Mouse (Mus musculus) left cerebral cortex, postnatal 14 days (tissue): ENCODE measurements around the gene Vars. TPM values are rescaled to one million over a fixed set of nuclear protein-coding genes. Genes with fewer than 3 reads are reported as not detected.
A peak's percentile ranks its signal among the peaks of the same experiment; 100 is the strongest.

Experiments used
- DNase-seq, 2 experiments: peaks; one replicate each; pipeline ENCODE4 v3.0.0; 2021 to 2022; ENCODE audit warnings: low spot score in 2 of 2, mixed read lengths in 1 of 2
- intact Hi-C: fragments of 180-260 bp; cut with DNase I; formaldehyde crosslinking; loops from one replicate; pipeline ENCODE4 v1.15.1; 2025
- total RNA-seq, 2 experiments: library from RNA; stranded (reverse); gene quantifications; 2 replicates each; pipeline ENCODE4 v1.2.3; 2021

Gene Vars
- total RNA-seq, 2 experiments from 2014 or later, result 43.1 to 48.6 TPM

DNA sequence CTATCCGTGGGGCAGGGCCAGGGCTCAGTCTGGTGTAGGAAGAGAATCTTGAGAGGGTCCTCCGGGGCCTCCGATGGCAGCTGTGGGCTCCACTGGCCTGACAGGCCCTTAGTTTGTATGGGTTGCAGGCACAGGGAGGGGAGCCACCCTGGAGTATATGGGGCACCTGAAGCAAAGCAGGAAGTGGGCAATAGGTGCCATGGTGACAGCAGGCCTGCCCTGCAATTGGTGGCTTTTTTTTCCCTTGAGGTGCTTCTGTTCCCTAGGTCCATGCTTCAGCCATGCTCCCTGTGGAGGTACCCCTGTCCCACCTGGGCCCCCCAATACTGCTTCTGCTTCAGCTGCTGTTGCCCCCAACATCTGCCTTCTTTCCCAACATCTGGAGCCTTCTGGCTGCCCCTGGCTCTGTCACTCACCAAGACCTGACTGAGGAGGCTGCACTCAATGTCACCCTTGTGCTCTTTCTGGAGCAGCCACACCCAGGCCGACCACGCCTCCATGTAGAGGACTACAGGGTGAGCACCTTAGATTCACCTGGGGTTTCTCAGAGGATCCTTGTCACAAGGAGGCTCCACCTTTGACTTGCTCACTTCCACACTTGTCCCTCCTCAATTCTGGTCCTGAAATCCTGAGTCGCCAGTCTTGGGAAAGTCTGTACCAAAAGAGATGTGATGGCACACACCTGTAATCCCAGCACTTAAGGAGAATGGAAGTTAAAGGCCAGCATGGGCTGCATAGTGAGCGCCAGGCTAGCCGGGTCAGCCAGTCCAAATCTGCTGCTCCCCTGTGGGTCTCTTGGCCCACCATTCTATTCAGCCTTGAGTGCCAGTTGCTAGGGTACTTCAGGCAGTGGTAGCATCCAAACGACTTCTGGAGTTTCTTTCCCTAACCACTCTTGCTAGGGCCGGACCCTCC lies 16.3 kb downstream of the Vars start:
- DNase-seq, result no peak
- intact Hi-C loops, result no loop called here

GRCm38 (mm10) chr17:35017706-35018030 lies 16.9 kb downstream of the Vars start:
- no peak for DNase-seq
- intact Hi-C loops, result no loop called here

DNA sequence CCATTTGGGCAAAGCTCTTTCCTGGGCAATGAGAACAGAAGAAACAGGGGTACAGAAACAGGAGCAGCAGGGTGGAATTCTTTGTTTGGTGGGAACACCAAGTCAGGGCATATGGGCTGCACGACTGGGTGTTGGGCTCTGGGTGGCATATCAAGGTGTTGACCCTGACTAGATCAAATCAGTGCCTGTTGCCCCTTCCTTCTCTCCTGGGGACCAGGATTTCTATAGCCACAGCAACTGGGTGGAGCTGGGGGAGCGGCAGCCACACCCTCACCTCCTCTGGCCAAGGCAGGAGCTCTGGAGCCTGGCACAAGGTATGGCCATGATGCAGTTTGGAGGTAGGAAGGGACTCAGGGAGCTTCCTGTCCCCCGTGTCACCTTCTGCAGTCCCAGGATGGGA lies 17.4 kb downstream of the Vars start:
- no peak for DNase-seq
- intact Hi-C loops, result no loop called here

DNA sequence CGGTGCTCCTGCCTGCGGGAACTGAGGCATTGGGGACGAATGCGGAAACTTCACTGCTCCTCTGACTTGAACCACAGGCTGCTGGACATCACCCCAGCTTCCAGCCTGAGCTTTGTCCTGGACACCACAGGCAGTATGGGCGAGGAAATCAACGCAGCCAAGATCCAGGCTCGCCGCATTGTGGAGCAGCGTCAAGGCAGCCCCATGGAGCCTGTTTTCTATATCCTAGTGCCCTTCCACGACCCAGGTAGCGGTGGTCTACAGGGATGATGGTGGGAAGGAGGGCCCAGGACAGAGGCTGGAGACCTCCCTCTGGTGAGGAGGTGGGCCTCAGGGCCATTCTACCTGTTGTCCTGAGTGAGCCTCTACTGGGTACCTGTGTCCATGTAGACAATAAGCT lies 19.1 kb downstream of the Vars start:
- no peak for DNase-seq
- intact Hi-C loops, result loop anchor here (2.0 kb wide), 1 partner anchor 87 kb away; no protein-coding TSS in a partner anchor

DNA sequence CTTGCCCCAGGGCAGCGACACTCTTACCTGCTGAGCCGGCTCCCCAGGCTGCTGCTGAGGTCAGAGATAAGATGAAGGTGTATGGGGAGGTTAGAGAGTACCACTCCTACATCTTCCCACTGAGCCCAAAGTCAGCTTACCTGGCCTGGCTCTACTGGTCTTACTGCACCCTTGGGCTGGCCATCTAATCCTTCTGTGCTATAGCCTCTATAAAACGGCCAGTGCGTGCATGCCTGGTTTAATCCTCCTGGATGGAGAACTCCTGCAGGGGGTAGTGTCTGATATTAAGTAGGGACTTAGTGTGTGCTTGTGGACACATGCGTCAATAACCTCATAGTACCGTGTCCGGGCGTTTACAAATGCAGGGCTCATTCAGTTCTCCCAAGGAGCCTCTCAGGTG lies 19.8 kb downstream of the Vars start:
- DNase-seq, result no peak

DNA sequence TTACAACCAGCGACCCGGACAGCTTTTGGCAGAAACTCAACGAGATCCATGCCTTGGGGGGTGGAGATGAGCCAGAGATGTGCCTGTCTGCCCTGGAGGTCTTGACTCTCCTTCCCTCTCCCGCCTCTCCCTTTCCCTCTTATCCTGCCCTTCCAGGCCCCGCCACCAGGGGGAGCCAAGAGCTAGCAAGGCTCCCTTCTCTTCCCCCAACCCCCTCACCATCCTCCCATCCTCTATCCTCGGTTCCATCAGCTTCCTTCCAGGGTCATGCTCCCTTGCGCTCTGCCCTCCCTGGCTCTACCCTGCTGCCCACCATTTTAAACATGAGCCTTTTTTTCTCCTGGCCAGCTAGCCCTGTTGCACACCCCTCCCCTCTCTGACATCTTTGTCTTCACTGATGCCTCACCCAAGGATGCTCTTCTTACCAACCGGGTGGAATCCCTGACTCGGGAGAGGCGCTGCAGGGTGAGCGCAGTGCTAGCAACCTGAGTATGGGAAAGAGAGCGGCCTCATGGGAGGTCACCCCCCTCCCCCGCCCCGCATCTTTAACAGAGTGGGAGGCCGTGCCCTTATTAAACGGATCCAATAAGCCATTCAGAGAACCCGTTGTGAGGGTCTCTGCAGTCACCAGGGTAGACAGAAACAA lies 20.5 kb downstream of the Vars start:
- intact Hi-C loops, result loop anchor here (1.0 to 2.0 kb wide), 2 partner anchors 38 to 86 kb away; partner anchors contain the start of gene Ddah2
- peak; percentile 88 to 89 for DNase-seq

More for the DNA sequence above, 19.8 kb downstream of the Vars start:
- intact Hi-C loops, result loop anchor here (2.0 kb wide), 1 partner anchor 86 kb away; no protein-coding TSS in a partner anchor

DNA sequence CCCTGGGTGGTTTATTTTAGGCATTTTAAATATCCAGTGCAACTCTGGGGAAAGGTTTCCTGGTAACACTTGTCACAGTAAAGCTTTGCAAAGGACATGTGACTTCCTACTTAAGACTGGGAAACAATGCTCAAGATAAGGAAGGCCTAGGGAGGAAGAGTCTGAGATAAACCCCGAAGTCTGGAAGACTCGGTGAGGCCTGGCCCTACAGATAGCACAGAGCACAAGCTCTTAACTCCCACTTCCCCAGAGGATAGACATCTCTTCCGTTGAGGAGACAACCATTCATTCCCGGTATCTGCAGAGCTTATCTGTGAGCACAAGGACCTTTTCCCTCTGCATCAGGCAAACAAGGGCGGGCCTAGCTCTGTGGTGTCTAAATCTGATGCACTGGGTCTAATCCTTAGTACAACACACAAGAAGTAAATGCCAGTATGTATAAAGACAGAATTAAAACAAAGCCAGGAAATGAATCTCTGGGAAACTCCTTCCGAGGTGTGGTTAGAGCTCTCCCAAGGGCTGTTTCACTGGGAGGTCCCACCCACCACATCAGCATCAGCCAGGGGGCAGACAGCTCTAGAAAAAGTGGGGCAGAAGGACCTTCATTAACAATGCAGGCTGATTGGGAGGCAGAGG lies 21.2 kb downstream of the Vars start:
- intact Hi-C loops, result loop anchor here (1.0 to 2.0 kb wide), 2 partner anchors 37 to 85 kb away; partner anchors contain the start of gene Ddah2
- no peak for DNase-seq

GRCm38 (mm10) chr17:35022541-35023060 lies 21.8 kb downstream of the Vars start:
- intact Hi-C loops, result no loop called here
- DNase-seq, result no peak

GRCm38 (mm10) chr17:35023221-35023620 lies 22.4 kb downstream of the Vars start:
- intact Hi-C loops, result no loop called here
- DNase-seq, result no peak

DNA sequence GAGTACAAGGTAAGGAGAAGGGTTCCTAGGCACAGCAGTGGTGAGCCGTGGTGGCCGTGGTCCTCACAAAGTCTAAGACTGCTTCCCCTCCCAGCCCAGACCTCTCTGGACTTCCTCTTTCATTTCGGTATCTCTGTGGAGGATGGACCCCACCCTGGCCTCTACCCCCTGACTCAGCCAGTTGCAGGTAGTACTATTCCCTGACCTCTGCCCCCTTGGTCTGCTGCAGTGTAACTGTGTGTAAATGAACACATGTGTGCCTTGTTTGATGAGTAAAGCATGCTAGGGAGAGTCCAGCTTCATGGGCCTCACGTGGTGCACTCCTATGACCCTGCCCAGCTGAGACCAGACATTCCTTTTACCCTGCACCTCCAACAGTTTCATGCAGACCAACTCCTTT lies 23.0 kb downstream of the Vars start:
- intact Hi-C loops, result no loop called here
- DNase-seq, result no peak

GRCm38 (mm10) chr17:35024261-35024660 lies 23.5 kb downstream of the Vars start:
- DNase-seq, result no peak
- intact Hi-C loops, result no loop called here

DNA sequence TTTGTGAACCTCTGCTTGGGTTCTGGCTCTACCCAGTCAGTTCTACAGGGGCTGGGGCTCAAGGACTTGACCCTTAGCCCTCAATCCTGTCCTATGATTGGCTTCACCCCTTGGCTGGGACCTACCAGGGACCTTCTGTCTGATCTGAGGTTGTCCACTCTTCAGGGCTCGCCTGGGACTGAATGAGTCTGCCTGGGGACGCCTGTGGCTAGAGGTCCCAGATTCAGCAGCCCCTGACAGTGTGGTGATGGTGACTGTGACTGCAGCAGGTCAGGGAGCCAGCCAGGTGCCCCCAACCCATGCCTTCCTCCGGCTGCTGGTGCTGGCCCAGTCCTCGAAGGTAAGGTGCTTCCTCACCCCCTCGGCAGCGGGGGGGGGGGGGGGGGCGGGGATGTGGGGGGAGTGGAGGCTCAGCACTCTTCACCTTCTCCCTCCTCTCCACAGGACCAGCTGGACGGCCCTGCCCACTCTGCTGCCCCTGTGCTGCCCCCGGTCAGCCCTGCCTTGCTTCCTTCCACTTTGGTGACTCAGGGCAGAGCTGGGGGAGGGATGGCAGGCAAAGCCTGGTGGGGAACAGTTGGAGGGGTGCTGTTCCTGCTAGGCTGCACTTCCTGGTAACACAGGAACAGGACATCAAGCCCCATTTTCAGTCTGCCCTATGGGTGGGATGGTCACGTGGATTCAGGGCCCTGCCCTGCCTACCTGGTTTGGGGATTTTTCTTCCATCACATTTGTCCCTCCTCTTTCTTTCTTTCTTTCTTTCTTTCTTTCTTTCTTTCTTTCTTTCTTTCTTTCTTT lies 24.1 kb downstream of the Vars start:
- intact Hi-C loops, result no loop called here
- no peak for DNase-seq

DNA sequence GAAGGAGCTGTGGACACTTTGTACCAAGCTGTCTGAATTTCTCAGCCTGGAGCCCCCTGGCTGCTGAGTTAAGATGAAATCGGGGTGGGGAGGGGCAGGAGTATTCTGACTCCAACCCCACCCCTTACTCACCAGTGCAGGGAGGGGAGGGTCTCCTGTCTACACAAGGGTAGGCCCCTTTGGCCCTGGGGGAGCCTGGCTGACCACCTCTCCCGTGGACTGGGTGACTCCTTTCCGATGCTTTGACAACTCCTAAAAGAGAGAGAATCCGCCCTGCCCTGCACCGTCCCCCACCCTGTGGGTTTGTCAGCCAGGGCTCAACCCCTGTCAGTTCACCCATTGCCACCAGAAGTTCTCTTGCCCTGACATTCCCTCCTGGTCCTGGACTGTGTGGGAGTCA lies 25.4 kb downstream of the Vars start:
- no peak for DNase-seq
- intact Hi-C loops, result no loop called here

GRCm38 (mm10) chr17:35027277-35028068 lies 26.7 kb downstream of the Vars start, which contains the start of gene Sapcd1:
Gene Sapcd1 (minus strand): TSS chr17:35028016.
- peak; percentile 41 to 60 for DNase-seq
- intact Hi-C loops, result no loop called here

DNA sequence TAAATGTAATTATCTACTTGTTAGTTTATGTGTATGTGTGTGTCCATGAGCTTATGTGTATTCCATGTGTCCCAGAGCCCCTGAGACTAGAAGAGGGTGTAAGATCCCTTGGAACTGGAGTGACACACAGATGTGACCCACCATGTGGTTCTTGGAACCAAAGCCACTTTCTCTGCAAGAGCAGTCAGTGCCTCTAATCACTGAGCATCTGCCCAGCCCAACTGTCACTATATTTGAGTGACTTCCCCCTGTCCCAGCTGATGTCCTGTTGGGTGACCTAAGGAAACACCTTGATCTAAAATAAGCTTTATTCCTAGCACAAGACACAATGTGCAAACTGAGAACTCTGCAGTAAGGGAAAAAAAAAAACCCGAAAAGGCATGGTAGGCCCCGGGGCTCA lies 27.5 kb downstream of the Vars start:
- no peak for DNase-seq
- intact Hi-C loops, result no loop called here

GRCm38 (mm10) chr17:35029691-35030532 lies 29.1 kb downstream of the Vars start:
- DNase-seq, result no peak
- intact Hi-C loops, result no loop called here

DNA sequence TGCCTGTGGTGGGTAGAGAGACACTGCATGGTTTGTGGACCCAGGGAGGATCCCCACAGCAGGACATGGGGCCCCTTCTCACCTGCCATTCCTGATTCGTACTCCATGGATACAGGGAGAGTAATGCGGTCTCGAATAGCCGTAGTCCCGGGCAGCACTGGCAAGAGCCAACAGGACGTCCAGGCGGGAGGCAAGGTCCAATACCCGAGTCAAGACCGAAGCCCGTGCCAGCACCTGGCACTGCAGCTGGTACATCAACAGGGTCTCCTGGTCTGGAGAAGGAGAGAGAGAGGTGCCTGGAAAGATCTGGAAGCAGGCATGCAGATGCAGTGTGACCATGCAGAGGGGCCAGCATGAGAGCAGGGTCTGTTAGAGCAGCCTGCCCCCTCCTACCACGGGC lies 30.5 kb downstream of the Vars start:
- intact Hi-C loops, result no loop called here
- no peak for DNase-seq

DNA sequence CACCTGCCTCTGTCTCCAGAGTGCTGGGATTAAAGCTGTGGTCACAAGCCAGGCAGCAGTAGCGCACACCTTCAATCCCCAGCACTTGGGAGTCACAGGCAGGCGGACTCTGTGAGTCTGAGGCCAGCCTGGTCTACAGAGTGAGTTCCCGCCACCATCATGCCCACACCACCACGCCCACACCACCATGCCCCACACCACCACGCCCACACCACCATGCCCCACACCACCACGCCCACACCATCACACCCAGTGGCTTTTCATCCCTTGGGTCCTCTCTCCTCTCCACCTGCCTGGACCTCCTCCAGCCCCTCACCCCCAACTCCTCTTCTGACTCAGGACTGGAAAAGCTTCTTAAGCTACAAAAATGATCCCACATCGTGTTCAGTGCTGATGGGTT lies 31.1 kb downstream of the Vars start:
- intact Hi-C loops, result no loop called here

More for the DNA sequence above, 31.1 kb downstream of the Vars start:
- no peak for DNase-seq
